Mouse (Mus musculus): ENCODE results near the gene Hist1h1a.
A peak's percentile ranks its signal among the peaks of the same experiment; 100 is the strongest.
"Not testable (repeated sequence)": the region's sequence is repeated elsewhere in the genome, so short reads cannot be mapped to it uniquely, and the experiment has no call there.

The Hist1h1a gene

DNA sequence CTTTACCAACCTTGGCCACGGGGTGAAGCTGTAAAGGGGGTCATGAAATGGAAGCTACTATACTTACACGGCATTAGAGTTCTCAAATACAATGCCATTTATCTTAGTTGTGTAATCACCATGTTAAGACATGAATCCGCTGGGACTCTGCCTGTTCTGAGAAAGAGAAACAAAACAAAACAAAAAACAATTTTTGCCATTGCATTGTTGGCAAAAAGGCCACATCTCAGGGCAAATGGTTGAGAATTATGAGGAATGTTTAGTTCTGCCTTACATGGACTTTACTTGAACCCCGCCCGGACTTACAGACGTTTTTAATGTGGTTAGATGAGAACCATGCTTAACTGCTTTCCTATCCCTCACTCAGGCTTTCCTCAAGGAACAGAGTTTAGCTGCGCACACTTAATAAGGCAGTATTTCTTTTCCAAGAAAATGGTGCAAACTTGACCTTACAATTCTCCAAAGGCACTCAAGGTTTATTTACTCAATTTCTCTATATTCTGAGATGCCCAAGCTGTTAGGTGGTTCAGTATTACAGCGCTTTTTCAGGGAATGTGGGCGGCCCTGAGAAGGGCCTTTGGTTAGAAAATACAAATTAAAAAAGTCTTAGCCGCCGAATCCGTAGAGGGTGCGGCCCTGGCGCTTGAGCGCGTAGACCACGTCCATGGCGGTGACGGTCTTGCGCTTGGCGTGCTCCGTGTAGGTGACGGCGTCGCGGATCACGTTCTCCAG, 3.1 kb upstream of the Hist1h1a start:
- DNase-seq (ENCODE audit: low spot score) = no peak

GRCm38 (mm10) chr13:23760972-23761864, 2.2 kb upstream of the Hist1h1a start, which contains the start of gene Hist1h4a:
Hist1h4a (minus strand) TSS chr13:23761230.
- peak; percentile 93 for DNase-seq (ENCODE audit: low spot score)

GRCm38 (mm10) chr13:23761871-23762821, 1.3 kb upstream of the Hist1h1a start, which contains the start of gene Hist1h3a:
Hist1h3a (minus strand) TSS chr13:23762386.
- not testable (repeated sequence) for DNase-seq (ENCODE audit: low spot score)

GRCm38 (mm10) chr13:23763242-23763585, 252 bp upstream of the Hist1h1a start:
- no peak for DNase-seq (ENCODE audit: low spot score)

DNA sequence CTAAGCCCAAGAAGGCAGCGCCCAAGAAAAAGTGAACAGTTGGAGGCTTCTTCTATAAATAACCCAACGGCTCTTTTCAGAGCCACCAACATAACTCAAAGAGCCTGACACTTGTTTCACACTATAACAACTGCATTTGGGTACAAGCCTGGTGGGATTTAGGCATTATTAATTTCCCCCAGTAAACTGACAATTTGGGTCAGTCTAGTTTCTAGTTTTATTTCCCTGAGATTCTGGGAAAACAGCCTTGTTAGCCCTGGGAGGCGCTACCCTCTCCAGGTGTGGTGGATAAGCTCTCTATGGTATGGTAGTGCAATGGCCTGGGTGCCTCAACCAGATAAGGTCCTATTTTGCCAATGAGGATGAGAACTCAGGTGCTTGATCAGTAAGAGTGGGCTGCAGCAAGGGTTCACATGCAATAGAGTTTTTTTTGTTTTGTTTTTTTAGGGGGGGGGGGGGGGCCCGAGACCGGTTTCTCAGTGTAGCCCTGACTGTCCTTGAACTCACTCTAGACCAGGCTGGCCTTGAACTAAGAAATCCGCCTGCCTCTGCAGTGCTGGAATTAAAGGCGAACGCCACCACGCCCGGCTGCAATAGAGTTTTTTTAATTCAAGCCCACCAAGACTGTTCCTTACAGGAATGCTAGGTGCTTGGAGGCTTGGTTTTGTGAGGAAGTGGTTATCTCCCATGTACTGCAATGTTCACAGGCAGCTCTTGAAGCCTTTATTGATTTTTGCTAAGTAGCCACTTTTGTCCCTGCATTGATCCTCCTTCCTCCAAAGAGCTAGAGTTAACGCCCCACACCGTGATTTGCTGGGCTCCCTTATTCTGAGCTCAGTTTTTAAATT, 1.1 kb downstream of the Hist1h1a start:
- no peak for DNase-seq (ENCODE audit: low spot score)

DNA sequence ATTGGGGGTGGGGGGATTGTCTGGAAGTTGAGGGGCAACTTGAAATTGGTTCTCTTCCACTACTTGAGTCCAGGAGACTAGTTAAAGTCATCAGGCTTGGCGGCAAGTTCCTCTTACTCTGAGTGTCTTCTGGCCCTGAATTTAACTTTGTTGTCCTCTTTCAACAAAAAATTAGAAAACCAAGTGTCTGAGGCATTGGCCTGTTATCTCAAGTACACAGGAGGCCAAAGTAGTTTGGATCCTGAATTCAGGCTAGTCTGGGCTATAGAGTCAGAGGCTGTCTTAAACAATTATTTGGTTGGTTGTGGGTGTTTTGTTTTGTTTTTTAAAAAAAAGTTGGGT, 1.7 kb downstream of the Hist1h1a start:
- DNase-seq (ENCODE audit: low spot score) = no peak

DNA sequence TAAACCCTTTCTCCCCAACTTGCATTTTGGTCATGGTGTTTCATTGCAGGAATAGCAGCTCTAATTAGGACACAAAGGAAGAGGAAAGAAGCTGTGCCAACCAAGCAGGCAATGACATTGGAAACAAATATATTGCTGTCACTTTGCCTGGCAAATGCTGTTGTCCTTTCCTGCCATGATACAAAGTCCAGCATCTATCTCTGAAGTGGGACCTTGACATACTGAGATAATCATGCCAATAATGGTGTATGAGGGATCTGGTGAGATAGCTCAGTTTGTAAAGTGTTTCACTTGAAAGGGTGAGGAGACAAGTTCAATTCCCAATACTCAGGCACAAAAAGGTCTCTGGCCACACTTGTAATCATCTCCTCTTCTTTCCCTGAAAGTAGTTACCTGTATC, 3.3 kb downstream of the Hist1h1a start:
- DNase-seq (ENCODE audit: low spot score) = no peak

GRCm38 (mm10) chr13:23768834-23769397, 5.5 kb downstream of the Hist1h1a start:
- no peak for DNase-seq (ENCODE audit: low spot score)

- DNase-seq (ENCODE audit: low spot score) = not testable (repeated sequence)
These were observed 6.1 kb downstream of the Hist1h1a start, which contains the start of gene Trim38 for GRCm38 (mm10) chr13:23769613-23770012. Trim38 (plus strand) TSS chr13:23769913.

- no peak for DNase-seq (ENCODE audit: low spot score)
These were observed 9.3 kb downstream of the Hist1h1a start for GRCm38 (mm10) chr13:23772561-23773313.

DNA sequence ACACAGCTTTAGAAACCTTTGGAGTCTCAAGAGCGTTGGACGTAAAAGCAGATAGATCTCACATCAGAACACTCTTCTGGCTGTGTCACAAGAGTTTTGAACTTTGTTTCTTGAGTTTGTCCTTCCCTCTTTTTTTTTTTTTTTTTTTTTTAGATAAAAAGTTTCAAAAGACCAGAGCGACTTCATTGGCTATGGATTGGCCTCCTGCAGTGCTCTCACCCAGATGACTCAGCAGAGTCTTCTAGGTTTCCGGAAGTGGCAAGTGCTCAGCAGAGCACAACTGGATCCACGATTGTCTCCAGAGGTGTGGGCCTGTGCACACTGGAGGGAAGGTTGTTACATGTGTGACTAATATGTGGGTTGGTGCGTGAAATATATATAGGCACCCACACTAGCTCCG, 14.9 kb downstream of the Hist1h1a start:
- DNase-seq (ENCODE audit: low spot score) = no peak

DNA sequence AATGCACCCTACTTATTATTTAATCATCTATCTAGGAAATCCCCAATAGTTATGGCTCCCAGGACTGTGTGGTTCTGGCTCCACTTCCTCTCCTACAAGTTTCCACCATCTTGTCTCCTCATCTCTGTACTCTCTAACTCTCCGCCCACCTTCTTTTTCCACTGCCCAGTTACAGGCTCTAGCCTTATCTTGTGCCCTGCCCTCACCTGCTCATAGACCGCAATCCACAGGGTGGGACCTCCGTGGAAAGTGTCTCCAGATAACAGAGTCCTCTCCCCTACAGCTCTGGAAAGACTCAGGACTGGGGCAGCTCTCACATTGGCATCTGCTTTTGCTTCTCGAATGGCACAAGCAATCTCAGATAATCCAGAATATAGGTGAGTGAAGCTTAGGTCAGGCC, 15.6 kb downstream of the Hist1h1a start:
- no peak for DNase-seq (ENCODE audit: low spot score)

GRCm38 (mm10) chr13:23792520-23792919, 29.1 kb downstream of the Hist1h1a start:
- DNase-seq (ENCODE audit: low spot score) = no peak

GRCm38 (mm10) chr13:23799405-23799804, 35.9 kb downstream of the Hist1h1a start:
- DNase-seq (ENCODE audit: low spot score) = no peak

DNA sequence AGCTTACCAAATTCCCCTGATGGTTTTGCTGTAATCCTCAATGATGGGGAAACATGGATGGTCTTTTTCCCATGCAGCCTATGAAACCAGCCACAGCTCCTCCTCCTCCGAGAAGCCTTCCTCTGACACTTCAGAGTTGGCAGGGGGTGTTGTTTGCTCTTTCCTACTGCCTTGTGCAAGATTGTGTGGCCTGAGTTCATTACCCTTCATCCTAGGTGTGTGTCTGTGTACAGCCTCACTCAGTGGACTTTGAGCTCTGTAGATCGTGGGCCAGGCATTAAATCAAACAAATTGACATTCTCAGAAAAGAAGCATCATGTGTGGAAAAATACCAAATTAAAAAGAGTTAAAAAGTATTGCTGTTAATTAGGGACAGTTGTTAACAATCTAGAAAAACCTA, 41.1 kb downstream of the Hist1h1a start:
- DNase-seq (ENCODE audit: low spot score) = no peak

DNA sequence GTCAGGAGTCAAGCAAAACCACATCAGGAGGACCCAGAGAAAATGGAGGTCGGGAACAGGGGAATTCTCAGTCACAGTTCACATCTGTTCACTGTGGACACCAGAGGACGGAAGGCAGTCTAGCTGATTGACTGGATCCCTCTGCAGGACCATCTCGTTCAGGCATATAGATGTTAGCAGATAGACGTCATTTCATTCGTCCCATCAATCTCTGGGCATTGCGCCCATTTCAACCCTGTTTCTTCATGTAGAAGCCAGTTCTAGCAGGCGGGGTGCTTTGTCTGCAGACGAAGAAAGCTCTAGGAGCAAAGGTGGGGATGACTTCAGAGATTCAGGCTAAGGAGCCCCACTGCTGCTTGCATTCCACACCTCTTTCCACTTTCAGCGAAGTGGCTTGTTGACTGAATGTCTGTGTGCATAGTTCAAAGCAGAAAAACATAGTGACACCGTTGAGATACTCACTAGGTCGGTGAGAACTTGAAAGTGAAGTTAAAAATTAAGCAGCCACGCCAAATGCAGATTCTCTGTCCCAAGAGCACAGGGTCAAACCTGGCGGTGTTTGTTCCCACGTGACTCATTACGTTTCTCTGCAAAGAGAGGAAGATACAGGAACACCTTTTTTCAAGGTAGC, 43.1 kb downstream of the Hist1h1a start, which contains the start of gene Slc17a2:
TSS of gene Slc17a2 (plus strand) at position 572 of the 631 bp plus-strand sequence.
- DNase-seq (ENCODE audit: low spot score) = no peak

Measured in ovary, postnatal 10 days (tissue).